ENCODE assay signal across 20 mouse cellular contexts in genomic region chr1:166361842-166362241, GRCm38 (mm10). TPM values are rescaled to one million over a fixed set of nuclear protein-coding genes. Genes with fewer than 3 reads are reported as not detected.
DNase-seq lines count a peak whose midpoint lies in the region; ATAC-seq and TF ChIP-seq lines count a peak whose summit lies in the region.
"Had no signal": no experiment of that assay in that cellular context is flagged by ENCODE, and none has a peak within 500 bp of the region (broad histone marks: within the 10 kb centered on the region; RNA-seq: fewer than 3 reads in every experiment).

No protein-coding gene starts in this region.

- H3K4me2 ChIP-seq in intestine, postnatal 0 days (replicated peaks; ENCODE audit: low read depth), result no peak overlapping the region
- H3K4me2 ChIP-seq in intestine, embryonic 16.5 days (ENCODE audit: low read depth, low read length), result no peak overlapping the region
- H3K4me2 ChIP-seq in lung, embryonic 14.5 days, result no peak overlapping the region
- no peak overlapping the region for H3K4me2 ChIP-seq in lung, postnatal 0 days (replicated peaks; ENCODE audit: low read depth, low read length)
- peak overlapping the region; percentile 70 for H3K4me2 ChIP-seq in CH12.LX (ENCODE audit: insufficient read depth, low read depth, poor library complexity, severe bottlenecking)
- H3K4me2 ChIP-seq: embryonic facial prominence, embryonic 15.5 days; forebrain, embryonic 15.5 days; heart, embryonic 13.5 days; hindbrain, embryonic 15.5 days had no signal

- no peaks in the 10 kb centered on the region for H3K36me3 ChIP-seq in intestine, postnatal 0 days (ENCODE audit: control insufficient read depth, insufficient read depth)
- H3K36me3 ChIP-seq in intestine, embryonic 16.5 days (ENCODE audit: control insufficient read depth, insufficient read depth, low read length), result no peaks in the 10 kb centered on the region
- H3K36me3 ChIP-seq in lung, embryonic 14.5 days (ENCODE audit: insufficient read depth), result no peaks in the 10 kb centered on the region
- H3K36me3 ChIP-seq in lung, postnatal 0 days (ENCODE audit: insufficient read depth, low read length), result no peaks in the 10 kb centered on the region
- H3K36me3 ChIP-seq in CH12.LX (replicated peaks in 1 of 2; ENCODE audit: control insufficient read depth in 1 of 2, insufficient read depth in 1 of 2, low read length in 1 of 2), result no peaks in the 10 kb centered on the region
- H3K36me3 ChIP-seq: embryonic facial prominence, embryonic 15.5 days; forebrain, embryonic 10.5 days; forebrain, embryonic 15.5 days; heart, embryonic 13.5 days; hindbrain, embryonic 10.5 days; hindbrain, embryonic 15.5 days had no signal

- no peak for TF ChIP-seq RAD21 in CH12.LX (IDR thresholded peaks at IDR 0.05; ENCODE audit: low read depth, low read length)

- intact Hi-C loops in heart, postnatal 10 days (cut with DNase I), result loop anchor here (10.0 kb wide), 1 partner anchor 587 kb away; no protein-coding TSS in a partner anchor
- intact Hi-C loops in heart, postnatal 36 days (cut with DNase I), result loop anchor here (5.0 kb wide), 1 partner anchor 585 kb away; no protein-coding TSS in a partner anchor

- no peak for DNase-seq in lung, embryonic 14.5 days
- no peak for DNase-seq in lung, postnatal 0 days (ENCODE audit: low spot score)
- peak; percentile 22 for DNase-seq in 416B (ENCODE audit: low read depth)
- DNase-seq in CH12.LX (ENCODE audit: extremely low read depth), result no peak
- DNase-seq in heart, postnatal 10 days, result no peak
- DNase-seq in heart, postnatal 36 days, result no peak
- DNase-seq: adrenal gland, adult 2 months; adrenal gland, postnatal 25 days; embryo, embryonic 11 days; gastrocnemius, postnatal 25 days had no signal

- no peak overlapping the region for H3K27ac ChIP-seq in intestine, postnatal 0 days (ENCODE audit: low read depth, low read length)
- H3K27ac ChIP-seq in intestine, embryonic 16.5 days (ENCODE audit: low read length), result no peak overlapping the region
- H3K27ac ChIP-seq in lung, embryonic 14.5 days (ENCODE audit: low read depth), result no peak overlapping the region
- H3K27ac ChIP-seq in lung, postnatal 0 days (ENCODE audit: low read length), result no peak overlapping the region
- no peak overlapping the region for H3K27ac ChIP-seq in CH12.LX (ENCODE audit: insufficient read depth, low read depth)
- H3K27ac ChIP-seq: embryonic facial prominence, embryonic 15.5 days; forebrain, embryonic 10.5 days; forebrain, embryonic 15.5 days; heart, embryonic 13.5 days; hindbrain, embryonic 10.5 days; hindbrain, embryonic 15.5 days had no signal

- TF ChIP-seq CTCF in intestine, postnatal 0 days (IDR thresholded peaks at IDR 0.05; ENCODE audit: low read depth), result peak; percentile 31; the same call in 1 of the 2 replicates
- TF ChIP-seq CTCF in lung, embryonic 14.5 days (IDR thresholded peaks at IDR 0.05; ENCODE audit: low read depth), result peak; percentile 16; the same call in 1 of the 2 replicates
- no peak for TF ChIP-seq CTCF in lung, postnatal 0 days (IDR thresholded peaks at IDR 0.05)
- TF ChIP-seq CTCF in CH12.LX (conservative IDR thresholded peaks at IDR 0.05 in 1 of 2, IDR thresholded peaks at IDR 0.05 in 1 of 2; ENCODE audit: low read depth in 2 of 2, low read length in 2 of 2), result peak in 1 of 2 experiments; percentile 17; a peak in 1 of 4 replicates

- WGBS in intestine, postnatal 0 days, result 51% methylated on average over 3 of the region's 3 CpGs
- WGBS in intestine, embryonic 16.5 days, result 53% methylated on average over 3 of the region's 3 CpGs
- 59% methylated on average over 3 of the region's 3 CpGs for WGBS in lung, embryonic 14.5 days
- WGBS in lung, postnatal 0 days, result 41% methylated on average over 3 of the region's 3 CpGs

- H3K4me3 ChIP-seq in intestine, postnatal 0 days (ENCODE audit: low read depth, low read length), result no peak overlapping the region
- no peak overlapping the region for H3K4me3 ChIP-seq in intestine, embryonic 16.5 days (ENCODE audit: low read length)
- H3K4me3 ChIP-seq in lung, embryonic 14.5 days (ENCODE audit: low read depth, low read length), result no peak overlapping the region
- H3K4me3 ChIP-seq in lung, postnatal 0 days (ENCODE audit: low read depth, low read length), result no peak overlapping the region
- no peak overlapping the region for H3K4me3 ChIP-seq in CH12.LX (replicated peaks in 1 of 3; ENCODE audit: low read depth in 2 of 3, low read length in 2 of 3, poor library complexity in 1 of 3)
- H3K4me3 ChIP-seq: embryonic facial prominence, embryonic 15.5 days; erythroblast, embryonic 14.5 days; forebrain, embryonic 10.5 days; forebrain, embryonic 15.5 days; heart, embryonic 13.5 days; hindbrain, embryonic 10.5 days; hindbrain, embryonic 15.5 days had no signal

- no peaks in the 10 kb centered on the region for H3K4me1 ChIP-seq in intestine, postnatal 0 days (replicated peaks; ENCODE audit: control insufficient read depth, insufficient read depth, low read length)
- no peaks in the 10 kb centered on the region for H3K4me1 ChIP-seq in intestine, embryonic 16.5 days (ENCODE audit: control insufficient read depth, insufficient read depth, low read length)
- no peaks in the 10 kb centered on the region for H3K4me1 ChIP-seq in lung, embryonic 14.5 days (ENCODE audit: insufficient read depth)
- H3K4me1 ChIP-seq in lung, postnatal 0 days (ENCODE audit: insufficient read depth, low read depth, low read length), result no peaks in the 10 kb centered on the region
- peaks cover 4 to 15% of the 10 kb centered on the region in 2 experiments for H3K4me1 ChIP-seq in CH12.LX (ENCODE audit: control insufficient read depth in 1 of 2, insufficient read depth in 2 of 2)
- H3K4me1 ChIP-seq: embryonic facial prominence, embryonic 15.5 days; forebrain, embryonic 10.5 days; forebrain, embryonic 15.5 days; heart, embryonic 13.5 days; hindbrain, embryonic 10.5 days; hindbrain, embryonic 15.5 days had no signal

- dilution Hi-C loops in CH12.LX (cut with MboI; ENCODE audit: extremely low pct_ligation_motif_present, extremely low pct_unique_long_range_greater_than_20kb, low sequenced_read_pairs), result no loop called here

- no peaks in the 10 kb centered on the region for H3K9me3 ChIP-seq in intestine, postnatal 0 days (ENCODE audit: control insufficient read depth)
- H3K9me3 ChIP-seq in intestine, embryonic 16.5 days (ENCODE audit: control insufficient read depth, low read length), result no peaks in the 10 kb centered on the region
- no peaks in the 10 kb centered on the region for H3K9me3 ChIP-seq in lung, embryonic 14.5 days (ENCODE audit: low read depth, low read length)
- H3K9me3 ChIP-seq in lung, postnatal 0 days (ENCODE audit: low read length), result no peaks in the 10 kb centered on the region
- H3K9me3 ChIP-seq in CH12.LX (replicated peaks; ENCODE audit: low read length), result no peaks in the 10 kb centered on the region
- H3K9me3 ChIP-seq: embryonic facial prominence, embryonic 15.5 days; forebrain, embryonic 10.5 days; forebrain, embryonic 15.5 days; heart, embryonic 13.5 days; hindbrain, embryonic 10.5 days; hindbrain, embryonic 15.5 days had no signal

- H3K27me3 ChIP-seq in intestine, postnatal 0 days (replicated peaks; ENCODE audit: control insufficient read depth, insufficient read depth, low read length), result no peaks in the 10 kb centered on the region
- no peaks in the 10 kb centered on the region for H3K27me3 ChIP-seq in intestine, embryonic 16.5 days (replicated peaks; ENCODE audit: control insufficient read depth, insufficient read depth, low read length)
- no peaks in the 10 kb centered on the region for H3K27me3 ChIP-seq in lung, embryonic 14.5 days (ENCODE audit: insufficient read depth, low read length)
- no peaks in the 10 kb centered on the region for H3K27me3 ChIP-seq in lung, postnatal 0 days (replicated peaks; ENCODE audit: insufficient read depth, low read length)
- peaks cover 2% of the 10 kb centered on the region for H3K27me3 ChIP-seq in CH12.LX (replicated peaks)
- H3K27me3 ChIP-seq: embryonic facial prominence, embryonic 15.5 days; forebrain, embryonic 15.5 days; hindbrain, embryonic 15.5 days had no signal

- TF ChIP-seq EP300 in lung, postnatal 0 days (IDR thresholded peaks at IDR 0.05), result no peak
- no peak for TF ChIP-seq EP300 in CH12.LX (IDR thresholded peaks at IDR 0.05; ENCODE audit: low read length)

- no peak for ATAC-seq in intestine, postnatal 0 days
- no peak for ATAC-seq in intestine, embryonic 16.5 days
- no peak for ATAC-seq in lung, embryonic 14.5 days (ENCODE audit: insufficient read depth)
- no peak for ATAC-seq in lung, postnatal 0 days
- ATAC-seq: forebrain, embryonic 15.5 days; inflammation-experienced regulatory T-cells, adult 6 months had no signal

- H3K79me2 ChIP-seq in CH12.LX (replicated peaks; ENCODE audit: control insufficient read depth, extremely low read depth, insufficient read depth, poor library complexity, severe bottlenecking), result no peaks in the 10 kb centered on the region

- H3K9ac ChIP-seq in intestine, postnatal 0 days (ENCODE audit: low read depth, low read length), result no peak overlapping the region
- no peak overlapping the region for H3K9ac ChIP-seq in intestine, embryonic 16.5 days (ENCODE audit: low read depth, low read length)
- H3K9ac ChIP-seq in lung, embryonic 14.5 days, result no peak overlapping the region
- H3K9ac ChIP-seq in lung, postnatal 0 days (replicated peaks; ENCODE audit: low read depth), result no peak overlapping the region
- no peak overlapping the region for H3K9ac ChIP-seq in CH12.LX (ENCODE audit: insufficient read depth, low read depth)
- H3K9ac ChIP-seq: embryonic facial prominence, embryonic 15.5 days; forebrain, embryonic 15.5 days; heart, embryonic 13.5 days; hindbrain, embryonic 15.5 days had no signal

- in situ Hi-C loops in CH12.LX (cut with MboI; ENCODE audit: low pct_ligation_motif_present, low pct_unique_long_range_greater_than_20kb, low sequenced_read_pairs), result no loop called here

- TF ChIP-seq POLR2A in CH12.LX (IDR thresholded peaks at IDR 0.05; ENCODE audit: low read depth, low read length), result no peak

RNA-seq across cellular contexts. Expression of gene Tada1, which starts 17.1 kb away (rescaled TPM):
- polyA plus RNA-seq in intestine, postnatal 0 days (2015; fragmentation: Nextera tagmentation; extraction: Ambion mirVana), result 18.1 and 19.4 TPM in 2 replicates
- 39.2 and 41.8 TPM in 2 replicates for polyA plus RNA-seq in intestine, embryonic 16.5 days (2015; fragmentation: Nextera tagmentation; extraction: Ambion mirVana)
- polyA plus RNA-seq in lung, embryonic 14.5 days (2014; fragmentation: Nextera tagmentation; extraction: Ambion mirVana), result 62.2 and 65.6 TPM in 2 replicates
- polyA plus RNA-seq in lung, postnatal 0 days (2015; fragmentation: Nextera tagmentation; extraction: Ambion mirVana), result 26.5 and 28.1 TPM in 2 replicates
- total RNA-seq in CH12.LX (2012; rRNA removed) (46.3 and 49.9 TPM in 2 replicates), CH12.LX (2014; rRNA removed) (80.1 and 86.0 TPM in 2 replicates)
- polyA plus RNA-seq in CH12.LX (2012; ENCODE audit: insufficient read length, low read depth), result 49.6 and 59.5 TPM in 2 replicates
- total RNA-seq in heart, postnatal 10 days (2021), result 10 to 100 TPM; 13.9 to 15.6 TPM
- 1 to 10 TPM; 7.6 to 9.3 TPM for total RNA-seq in heart, postnatal 36 days (2021)

RNA-seq across cellular contexts. Expression of gene Pogk, which starts 47.8 kb away (rescaled TPM):
- 2.7 and 3.3 TPM in 2 replicates for polyA plus RNA-seq in intestine, postnatal 0 days (2015; fragmentation: Nextera tagmentation; extraction: Ambion mirVana)
- 6.6 and 7.9 TPM in 2 replicates for polyA plus RNA-seq in intestine, embryonic 16.5 days (2015; fragmentation: Nextera tagmentation; extraction: Ambion mirVana)
- polyA plus RNA-seq in lung, embryonic 14.5 days (2014; fragmentation: Nextera tagmentation; extraction: Ambion mirVana), result 18.9 and 22.2 TPM in 2 replicates
- 3.5 and 4.0 TPM in 2 replicates for polyA plus RNA-seq in lung, postnatal 0 days (2015; fragmentation: Nextera tagmentation; extraction: Ambion mirVana)
- total RNA-seq in CH12.LX (2012; rRNA removed) (9.9 and 10.4 TPM in 2 replicates), CH12.LX (2014; rRNA removed) (4.9 TPM in 2 replicates)
- polyA plus RNA-seq in CH12.LX (2012; ENCODE audit: insufficient read length, low read depth), result 7.1 and 7.3 TPM in 2 replicates
- 10 to 100 TPM; 19.5 to 23.4 TPM for total RNA-seq in heart, postnatal 10 days (2021)
- total RNA-seq in heart, postnatal 36 days (2021), result 10 to 100 TPM; 10.6 to 11.6 TPM
